Mouse (Mus musculus) left cerebral cortex, adult 18-20 months (tissue): Measurements from ENCODE around the gene Dpf3. TPM values are rescaled to one million over a fixed set of nuclear protein-coding genes. Genes with fewer than 3 reads are reported as not detected.

Experiments used
- DNase-seq, 2 experiments: peaks; one replicate each; pipeline ENCODE4 v3.0.0; 2021 to 2022; ENCODE audit warnings: low spot score in 2 of 2, mixed read lengths in 1 of 2
- long read RNA-seq, 2 experiments: library from polyadenylated mRNA; stranded (forward); transcript quantifications; one replicate each; pipeline ENCODE4 v2.0.0; 2021
- total RNA-seq, 2 experiments: library from RNA; stranded (reverse); gene quantifications; 2 replicates each; pipeline ENCODE4 v1.2.3; 2021

Gene Dpf3
- 1 to 10 TPM; 4.9 to 5.6 TPM for total RNA-seq
- long read RNA-seq, experiment 1, partial matches to known transcripts = 0 of 4 reads
- long read RNA-seq, experiment 1, other reads (novel, unspliced or antisense) = 4 of 4 reads
- long read RNA-seq, experiment 2, partial matches to known transcripts = 0 of 2 reads
- long read RNA-seq, experiment 2, other reads (novel, unspliced or antisense) = 2 of 2 reads

- DNase-seq = peak; percentile 94 to 95
Measured at GRCm38 (mm10) chr12:83487476-83487991, at the start of gene Dpf3. Gene Dpf3, minus strand, starts transcription at chr12:83487716.

GRCm38 (mm10) chr12:83536039-83536438 is 48.5 kb upstream of the Dpf3 start:
- DNase-seq = no peak

- DNase-seq = no peak
Measured at GRCm38 (mm10) chr12:83535428-83535827, 47.9 kb upstream of the Dpf3 start.

GRCm38 (mm10) chr12:83534190-83534589 is 46.7 kb upstream of the Dpf3 start:
- DNase-seq = no peak

- no peak for DNase-seq
Measured at GRCm38 (mm10) chr12:83532966-83533365, 45.5 kb upstream of the Dpf3 start.

- DNase-seq = no peak
Measured at GRCm38 (mm10) chr12:83531992-83532391, 44.5 kb upstream of the Dpf3 start.

GRCm38 (mm10) chr12:83528665-83529064 is 41.1 kb upstream of the Dpf3 start:
- DNase-seq = no peak

- no peak for DNase-seq
Measured at GRCm38 (mm10) chr12:83527816-83528215, 40.3 kb upstream of the Dpf3 start.

GRCm38 (mm10) chr12:83525822-83526544 is 38.5 kb upstream of the Dpf3 start:
- DNase-seq = peak; percentile 20 to 57

- DNase-seq = no peak
Measured at GRCm38 (mm10) chr12:83524329-83524728, 36.8 kb upstream of the Dpf3 start.

- no peak for DNase-seq
Measured at GRCm38 (mm10) chr12:83523892-83524291, 36.4 kb upstream of the Dpf3 start.

- DNase-seq = no peak
Measured at GRCm38 (mm10) chr12:83523056-83523455, 35.5 kb upstream of the Dpf3 start.

GRCm38 (mm10) chr12:83521083-83521482 is 33.6 kb upstream of the Dpf3 start:
- DNase-seq = no peak

GRCm38 (mm10) chr12:83520311-83520890 is 32.9 kb upstream of the Dpf3 start, which contains the start of gene Dcaf4:
Gene Dcaf4, plus strand, starts transcription at chr12:83520466.
- DNase-seq = peak; percentile 95

GRCm38 (mm10) chr12:83517580-83517979 is 30.1 kb upstream of the Dpf3 start:
- no peak for DNase-seq

- no peak for DNase-seq
Measured at GRCm38 (mm10) chr12:83514216-83514615, 26.7 kb upstream of the Dpf3 start.

- no peak for DNase-seq
Measured at GRCm38 (mm10) chr12:83513185-83513584, 25.7 kb upstream of the Dpf3 start.

- DNase-seq = no peak
Measured at GRCm38 (mm10) chr12:83512783-83513182, 25.3 kb upstream of the Dpf3 start.

GRCm38 (mm10) chr12:83510586-83510985 is 23.1 kb upstream of the Dpf3 start:
- no peak for DNase-seq

- DNase-seq = no peak
Measured at GRCm38 (mm10) chr12:83506543-83506942, 19.0 kb upstream of the Dpf3 start.

GRCm38 (mm10) chr12:83502190-83502589 is 14.7 kb upstream of the Dpf3 start:
- DNase-seq = peak; percentile 65 to 75

- DNase-seq = no peak
Measured at GRCm38 (mm10) chr12:83499256-83499655, 11.7 kb upstream of the Dpf3 start.
